Mouse (Mus musculus): ENCODE measurements at regions not wholly inside any gene's neighbourhood (a gene's known extent, or its start where the extent isn't known, plus 50 kb on each side); places are given as distances from the start of the nearest gene placed in this dataset.
"Not testable (repeated sequence)": the region's sequence is repeated elsewhere in the genome, so short reads cannot be mapped to it uniquely, and the experiment has no call there.

DNA sequence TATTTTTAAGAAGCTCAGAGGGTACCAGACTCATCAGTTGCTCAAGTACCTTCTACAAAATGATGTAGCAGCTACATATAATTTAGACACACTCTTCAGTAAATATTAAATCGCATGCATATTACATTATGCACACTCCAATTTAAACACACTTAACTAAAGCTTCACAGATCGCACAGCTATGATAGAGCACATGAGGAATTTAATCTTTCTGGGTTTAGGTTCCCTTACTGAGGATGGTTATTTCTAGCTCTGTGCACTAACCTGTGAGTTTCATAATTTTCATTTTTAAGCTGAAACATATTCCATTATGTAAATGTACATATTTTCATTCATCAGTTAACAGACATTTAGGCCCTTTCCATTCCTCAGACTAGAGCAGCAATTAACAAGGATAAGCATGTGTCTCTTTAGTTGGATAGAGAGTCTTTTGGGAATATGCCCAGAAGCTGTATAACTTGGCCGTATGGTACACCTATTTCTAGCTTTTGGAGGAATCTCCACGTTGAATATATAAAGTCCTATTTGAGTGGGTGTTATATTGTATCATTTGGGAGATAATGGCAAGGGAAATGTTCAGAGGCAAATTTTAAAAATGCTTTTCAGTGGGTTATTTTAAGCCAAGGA is 694.0 kb downstream of the Trib2 start:
- no peak for DNase-seq (ENCODE audit: low spot score)

DNA sequence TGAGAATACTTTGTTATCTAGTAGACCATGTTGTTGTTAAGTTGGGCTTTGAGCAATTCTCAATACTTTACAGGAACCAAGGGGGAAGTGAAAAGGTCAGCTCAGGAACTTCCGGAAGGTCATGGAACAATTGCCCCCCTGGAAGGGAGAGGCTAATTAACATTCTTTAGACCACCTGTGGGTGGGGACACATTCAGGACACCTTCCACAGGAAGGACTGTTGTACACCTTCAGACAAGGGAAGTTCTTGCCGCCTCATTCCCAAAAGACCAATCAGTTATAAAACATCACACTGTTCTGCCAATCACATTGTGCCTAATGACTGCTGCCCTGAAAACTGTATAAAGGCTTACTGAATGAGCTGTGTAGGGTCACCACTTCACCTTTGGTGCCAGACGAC is 701.2 kb downstream of the Trib2 start:
- DNase-seq (ENCODE audit: low spot score), result no peak

DNA sequence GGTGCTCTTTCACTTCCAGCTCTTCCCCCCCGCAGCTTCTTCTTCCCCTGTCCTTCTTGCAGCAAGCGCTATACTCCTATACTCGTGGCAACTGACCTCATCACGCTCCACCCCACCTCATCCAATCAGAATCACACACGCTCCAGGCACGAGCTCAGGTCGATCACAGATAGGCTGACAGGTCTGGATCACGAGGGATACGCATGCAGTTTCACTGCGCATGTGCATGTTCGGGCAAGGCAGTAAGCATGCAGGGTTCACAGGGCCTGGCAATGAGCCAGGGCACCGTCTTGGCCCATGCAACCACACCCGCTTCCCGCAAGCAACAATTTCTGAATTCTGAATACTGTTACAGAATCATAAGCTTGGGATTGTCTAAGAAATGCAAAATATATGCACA is 701.9 kb downstream of the Trib2 start:
- no peak for DNase-seq (ENCODE audit: low spot score)

DNA sequence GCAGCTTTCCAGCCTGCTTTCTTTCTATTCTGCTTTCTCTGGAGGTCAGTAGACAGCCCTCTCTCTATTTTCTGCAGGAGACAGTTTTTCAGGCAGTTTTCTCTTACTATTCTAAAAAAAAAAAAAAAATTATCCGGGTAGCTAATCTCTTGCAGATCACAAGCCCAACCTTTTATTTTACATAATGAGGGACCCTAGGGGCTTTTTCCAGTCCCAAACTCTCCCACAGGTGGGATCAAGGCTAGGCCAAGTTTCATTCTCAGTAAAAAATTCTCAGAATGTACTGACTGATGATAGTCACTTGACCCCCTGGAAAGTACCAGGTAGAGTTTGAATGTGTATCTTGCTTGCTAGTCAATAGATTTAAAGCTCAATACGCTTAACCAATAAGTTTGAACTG is 705.7 kb downstream of the Trib2 start:
- no peak for DNase-seq (ENCODE audit: low spot score)

DNA sequence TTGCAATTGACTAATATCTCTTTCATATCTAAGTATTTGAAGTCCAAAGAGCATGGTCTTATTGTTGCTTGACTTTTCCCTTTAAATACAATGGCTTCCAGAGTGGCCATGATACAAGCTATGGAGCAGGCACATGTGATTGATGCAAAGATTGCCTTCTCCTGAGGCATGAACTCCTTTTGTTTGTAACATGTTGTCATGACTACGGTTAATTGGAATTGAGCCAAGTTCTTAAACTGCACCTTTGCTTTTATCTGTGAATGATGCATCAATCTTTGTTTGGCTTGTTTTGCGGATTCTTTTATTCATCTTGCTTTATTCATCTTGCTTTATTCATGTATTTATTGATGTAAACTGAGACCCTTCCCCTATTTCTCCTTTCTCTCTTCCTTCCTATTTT is 711.8 kb downstream of the Trib2 start:
- DNase-seq (ENCODE audit: low spot score), result no peak

DNA sequence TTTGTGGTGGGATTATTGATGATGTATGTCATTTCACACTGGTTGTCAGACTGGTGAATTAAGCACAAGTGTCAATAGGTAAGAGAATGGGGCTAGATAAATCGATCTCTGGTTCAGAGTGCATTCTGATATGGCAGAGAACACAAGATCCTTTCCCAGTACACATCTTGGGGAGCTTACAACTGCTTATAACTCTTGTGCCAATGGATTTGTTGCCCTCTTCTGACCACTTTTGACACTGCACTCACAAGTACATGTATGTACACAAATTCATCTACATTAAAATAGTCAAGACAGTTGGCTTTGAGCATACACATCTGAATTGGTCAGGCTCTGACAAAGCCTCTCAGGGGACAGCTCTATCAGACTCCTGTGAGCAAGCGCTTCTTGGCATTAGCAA is 738.1 kb downstream of the Trib2 start:
- no peak for DNase-seq (ENCODE audit: low spot score)

DNA sequence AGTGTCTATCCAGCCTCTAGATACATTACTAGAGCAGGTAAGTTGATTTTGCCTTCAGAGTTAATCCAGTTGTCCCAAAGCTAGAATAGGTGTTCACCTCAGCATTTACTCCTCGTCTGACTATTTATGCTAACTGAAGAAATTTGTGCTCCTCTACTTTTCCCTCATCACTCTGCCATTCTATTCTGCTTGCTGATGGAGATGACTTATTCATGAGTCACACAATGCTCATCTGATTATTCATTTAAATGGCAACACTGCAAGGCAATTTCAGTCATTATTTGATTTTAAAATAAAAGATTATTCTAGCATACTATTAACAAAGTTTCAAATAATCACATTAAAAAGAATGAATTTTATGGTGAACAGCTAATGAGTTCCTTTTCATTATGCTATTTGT is 752.4 kb downstream of the Trib2 start:
- no peak for DNase-seq (ENCODE audit: low spot score)

DNA sequence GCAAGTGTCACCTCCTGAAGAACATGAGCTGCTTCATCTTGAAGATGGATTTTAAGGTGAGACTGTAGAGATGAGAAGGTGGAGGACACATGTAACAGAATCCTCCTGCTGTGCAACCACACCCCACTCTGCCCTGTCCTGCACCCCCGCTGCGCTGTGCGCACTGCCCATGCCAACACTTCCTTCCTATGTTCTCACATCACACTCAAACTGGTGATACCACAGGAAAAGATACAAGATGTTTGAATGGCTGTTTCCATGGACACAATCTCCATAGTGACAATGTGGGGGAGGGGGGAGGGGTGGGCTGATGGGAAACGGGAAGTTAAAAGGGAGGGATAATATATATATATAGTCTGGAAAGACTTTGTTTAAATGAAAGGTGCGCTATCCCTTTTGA is 765.3 kb downstream of the Trib2 start:
- DNase-seq (ENCODE audit: low spot score), result no peak

DNA sequence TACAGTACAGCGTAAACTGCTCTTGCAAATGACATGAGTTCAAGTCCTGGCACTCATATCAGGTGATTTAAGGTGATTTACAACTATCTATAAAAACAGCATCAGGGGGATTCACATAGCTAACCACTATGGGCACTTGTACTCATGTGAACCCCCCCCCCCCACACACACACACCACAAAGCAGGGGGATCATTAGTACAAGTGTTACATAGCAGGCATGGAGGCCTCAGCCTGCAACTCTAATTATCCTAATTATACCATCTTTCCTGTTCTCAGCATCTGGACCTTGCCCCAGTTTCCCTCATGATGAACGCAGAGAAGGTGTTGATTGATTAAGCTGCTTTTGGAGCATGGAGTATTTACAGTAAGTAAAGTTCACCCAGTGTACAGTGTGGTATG is 773.5 kb downstream of the Trib2 start:
- DNase-seq (ENCODE audit: low spot score), result no peak

DNA sequence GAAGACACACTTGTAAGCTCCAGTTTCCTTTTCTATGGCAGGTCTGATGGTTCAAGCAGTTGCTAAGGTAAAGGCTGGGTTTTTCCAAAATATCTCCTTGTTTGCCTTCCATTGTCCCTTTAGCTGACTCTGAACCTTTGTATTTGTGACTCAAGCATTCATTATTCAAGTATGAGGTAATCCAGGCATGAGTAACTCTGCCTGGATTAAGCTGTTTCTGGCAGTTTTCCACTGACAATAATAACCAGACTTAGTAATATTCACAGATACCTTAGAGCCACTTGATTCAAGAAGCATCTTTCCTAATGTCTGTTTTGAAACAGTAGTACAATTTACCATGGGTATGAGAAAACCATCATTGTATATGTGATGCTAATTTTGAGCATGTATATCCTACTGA is 805.6 kb downstream of the Trib2 start:
- DNase-seq (ENCODE audit: low spot score), result no peak

DNA sequence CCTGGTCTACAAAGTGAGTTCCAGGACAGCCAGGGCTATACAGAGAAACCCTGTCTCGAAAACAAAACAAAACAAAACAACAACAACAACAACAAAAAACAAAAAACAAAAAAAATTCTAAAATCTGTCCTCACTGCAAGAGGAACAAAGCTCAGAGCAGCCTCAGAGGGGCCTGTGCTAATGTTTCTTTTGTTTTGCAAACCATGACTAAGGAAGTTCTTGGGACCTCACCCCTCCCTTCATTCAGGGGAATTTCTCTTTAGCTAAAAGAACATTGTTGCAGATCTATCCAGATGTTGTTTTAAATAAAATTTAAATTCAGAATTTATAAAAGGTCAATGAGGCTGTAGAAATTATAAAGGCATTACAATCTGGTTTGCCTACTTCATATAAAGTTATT is 814.3 kb downstream of the Trib2 start:
- DNase-seq (ENCODE audit: low spot score), result not testable (repeated sequence)
